Mouse (Mus musculus): ENCODE measurements at regions not wholly inside any gene's neighbourhood (a gene's known extent, or its start where the extent isn't known, plus 50 kb on each side); places are given as distances from the start of the nearest gene placed in this dataset.
A peak's percentile ranks its signal among the peaks of the same experiment; 100 is the strongest.

- no peaks in the 10 kb centered on the region; the same call in 1 of the 2 replicates for H3K4me1 ChIP-seq (ENCODE audit: control insufficient read depth, insufficient read depth, low read length)
- H3K9ac ChIP-seq (ENCODE audit: low read depth, low read length): no peak overlapping the region
- 72% methylated on average over 8 of the region's 8 CpGs for WGBS
- no peak for DNase-seq (ENCODE audit: low spot score)
- H3K27ac ChIP-seq (replicated peaks; ENCODE audit: low read depth, low read length): no peak overlapping the region
- ATAC-seq (ENCODE audit: low read depth): no peak
- H3K4me3 ChIP-seq (ENCODE audit: low read depth, low read length): no peak overlapping the region
- no peaks in the 10 kb centered on the region for H3K27me3 ChIP-seq (replicated peaks; ENCODE audit: control insufficient read depth, insufficient read depth, low read length)
- H3K9me3 ChIP-seq (ENCODE audit: control insufficient read depth, low read length): no peaks in the 10 kb centered on the region
- H3K4me2 ChIP-seq (ENCODE audit: low read depth, low read length): no peak overlapping the region
- no peaks in the 10 kb centered on the region for H3K36me3 ChIP-seq (ENCODE audit: control insufficient read depth, insufficient read depth, low read length)
Measured at GRCm38 (mm10) chr3:149436420-149436819, 446.1 kb upstream of the Adgrl2 start.

DNA sequence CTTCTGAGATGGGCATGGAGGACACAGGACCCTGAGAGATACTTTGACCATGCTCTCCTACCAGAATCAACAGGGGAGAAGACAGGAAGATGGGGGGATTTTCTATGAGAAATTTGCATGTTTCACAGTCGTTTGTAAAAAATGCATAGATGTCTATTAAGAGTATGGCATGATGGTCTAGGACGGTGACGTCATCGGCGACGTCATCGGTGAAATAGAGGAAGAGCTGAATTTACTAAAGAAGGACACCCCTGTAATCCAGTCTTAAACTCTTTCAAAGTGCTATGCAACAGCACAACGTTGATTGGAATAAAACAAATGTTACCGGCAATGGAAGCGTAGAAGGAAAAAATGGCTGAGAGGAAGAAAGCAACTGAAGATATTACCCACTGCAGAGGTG lies 441.4 kb upstream of the Adgrl2 start:
- H3K9ac ChIP-seq (ENCODE audit: low read depth, low read length): no peak overlapping the region

GRCm38 (mm10) chr3:149426023-149426759 lies 435.8 kb upstream of the Adgrl2 start:
- no peak overlapping the region for H3K4me3 ChIP-seq (ENCODE audit: low read depth, low read length)
- no peak for DNase-seq (ENCODE audit: low spot score)
- no peaks in the 10 kb centered on the region for H3K27me3 ChIP-seq (replicated peaks; ENCODE audit: control insufficient read depth, insufficient read depth, low read length)
- H3K9me3 ChIP-seq (ENCODE audit: control insufficient read depth, low read length): no peaks in the 10 kb centered on the region
- H3K9ac ChIP-seq (ENCODE audit: low read depth, low read length): no peak overlapping the region
- 0 out of 2 replicates have a peak overlapping the region, but pooled peaks have one; percentile 8 for H3K4me2 ChIP-seq (ENCODE audit: low read depth, low read length)
- H3K4me1 ChIP-seq (ENCODE audit: control insufficient read depth, insufficient read depth, low read length): no peaks in the 10 kb centered on the region
- ATAC-seq (ENCODE audit: low read depth): no peak
- no peak overlapping the region for H3K27ac ChIP-seq (replicated peaks; ENCODE audit: low read depth, low read length)
- H3K36me3 ChIP-seq (ENCODE audit: control insufficient read depth, insufficient read depth, low read length): no peaks in the 10 kb centered on the region
- 60% methylated on average over 18 of the region's 18 CpGs for WGBS

More for the DNA sequence above, 441.4 kb upstream of the Adgrl2 start:
- Histone ChIP-seq H3K4me1 (ENCODE audit: control insufficient read depth, insufficient read depth, low read length) (no peaks in the 10 kb centered on the region), H3K27me3 (replicated peaks; ENCODE audit: control insufficient read depth, insufficient read depth, low read length) (no peaks in the 10 kb centered on the region), H3K36me3 (ENCODE audit: control insufficient read depth, insufficient read depth, low read length) (no peaks in the 10 kb centered on the region), H3K9me3 (ENCODE audit: control insufficient read depth, low read length) (no peaks in the 10 kb centered on the region), H3K27ac (replicated peaks; ENCODE audit: low read depth, low read length) (no peak overlapping the region), H3K4me3 (ENCODE audit: low read depth, low read length) (no peak overlapping the region), H3K4me2 (ENCODE audit: low read depth, low read length) (no peak overlapping the region)
- DNase-seq (ENCODE audit: low spot score): no peak
- WGBS: 91% methylated on average over 10 of the region's 10 CpGs
- no peak for ATAC-seq (ENCODE audit: low read depth)

DNA sequence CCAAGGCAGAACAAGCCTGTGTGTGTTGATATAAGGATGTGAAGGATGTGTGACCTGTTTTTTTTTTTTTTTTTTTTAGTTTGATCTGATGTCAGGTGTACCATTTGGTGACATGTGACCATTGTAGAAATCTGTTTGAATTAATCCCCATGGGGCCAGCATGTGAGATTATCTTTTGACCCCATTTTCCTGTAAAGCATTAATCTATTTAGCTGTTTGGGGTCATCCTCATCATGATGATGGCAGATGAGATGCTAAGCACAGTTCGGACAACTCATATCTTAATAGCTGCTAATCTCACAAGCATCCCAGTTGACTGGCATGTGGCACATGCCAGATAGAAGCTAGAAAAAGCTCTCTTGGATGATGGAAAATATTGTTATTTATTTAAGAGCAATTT lies 434.0 kb upstream of the Adgrl2 start:
- no peaks in the 10 kb centered on the region for H3K9me3 ChIP-seq (ENCODE audit: control insufficient read depth, low read length)
- H3K4me1 ChIP-seq (ENCODE audit: control insufficient read depth, insufficient read depth, low read length): no peaks in the 10 kb centered on the region
- no peaks in the 10 kb centered on the region for H3K36me3 ChIP-seq (ENCODE audit: control insufficient read depth, insufficient read depth, low read length)
- no peak overlapping the region for H3K4me3 ChIP-seq (ENCODE audit: low read depth, low read length)
- H3K4me2 ChIP-seq (ENCODE audit: low read depth, low read length): no peak overlapping the region
- no peak overlapping the region for H3K27ac ChIP-seq (replicated peaks; ENCODE audit: low read depth, low read length)
- DNase-seq (ENCODE audit: low spot score) (no peak), ATAC-seq (ENCODE audit: low read depth) (no peak)
- 81% methylated on average over 1 of the region's 1 CpGs for WGBS
- H3K27me3 ChIP-seq (replicated peaks; ENCODE audit: control insufficient read depth, insufficient read depth, low read length): no peaks in the 10 kb centered on the region
- no peak overlapping the region for H3K9ac ChIP-seq (ENCODE audit: low read depth, low read length)

GRCm38 (mm10) chr3:149423491-149423890 lies 433.1 kb upstream of the Adgrl2 start:
- no peak overlapping the region for H3K4me3 ChIP-seq (ENCODE audit: low read depth, low read length)
- no peak overlapping the region for H3K27ac ChIP-seq (replicated peaks; ENCODE audit: low read depth, low read length)
- DNase-seq (ENCODE audit: low spot score): no peak
- no peaks in the 10 kb centered on the region for H3K9me3 ChIP-seq (ENCODE audit: control insufficient read depth, low read length)
- ATAC-seq (ENCODE audit: low read depth): no peak
- no peak overlapping the region for H3K9ac ChIP-seq (ENCODE audit: low read depth, low read length)
- no peaks in the 10 kb centered on the region for H3K4me1 ChIP-seq (ENCODE audit: control insufficient read depth, insufficient read depth, low read length)
- H3K36me3 ChIP-seq (ENCODE audit: control insufficient read depth, insufficient read depth, low read length): no peaks in the 10 kb centered on the region
- H3K4me2 ChIP-seq (ENCODE audit: low read depth, low read length): no peak overlapping the region
- no peaks in the 10 kb centered on the region for H3K27me3 ChIP-seq (replicated peaks; ENCODE audit: control insufficient read depth, insufficient read depth, low read length)
- 71% methylated on average over 9 of the region's 9 CpGs for WGBS

GRCm38 (mm10) chr3:149415081-149415480 lies 424.7 kb upstream of the Adgrl2 start:
- H3K9me3 ChIP-seq (ENCODE audit: control insufficient read depth, low read length): no peaks in the 10 kb centered on the region
- H3K4me2 ChIP-seq (ENCODE audit: low read depth, low read length): no peak overlapping the region
- no peak for ATAC-seq (ENCODE audit: low read depth)
- H3K9ac ChIP-seq (ENCODE audit: low read depth, low read length): no peak overlapping the region
- H3K4me1 ChIP-seq (ENCODE audit: control insufficient read depth, insufficient read depth, low read length): no peaks in the 10 kb centered on the region
- no peak for DNase-seq (ENCODE audit: low spot score)
- H3K27ac ChIP-seq (replicated peaks; ENCODE audit: low read depth, low read length): no peak overlapping the region
- no peak overlapping the region for H3K4me3 ChIP-seq (ENCODE audit: low read depth, low read length)
- no peaks in the 10 kb centered on the region for H3K36me3 ChIP-seq (ENCODE audit: control insufficient read depth, insufficient read depth, low read length)
- WGBS: 88% methylated on average over 4 of the region's 4 CpGs
- H3K27me3 ChIP-seq (replicated peaks; ENCODE audit: control insufficient read depth, insufficient read depth, low read length): no peaks in the 10 kb centered on the region

DNA sequence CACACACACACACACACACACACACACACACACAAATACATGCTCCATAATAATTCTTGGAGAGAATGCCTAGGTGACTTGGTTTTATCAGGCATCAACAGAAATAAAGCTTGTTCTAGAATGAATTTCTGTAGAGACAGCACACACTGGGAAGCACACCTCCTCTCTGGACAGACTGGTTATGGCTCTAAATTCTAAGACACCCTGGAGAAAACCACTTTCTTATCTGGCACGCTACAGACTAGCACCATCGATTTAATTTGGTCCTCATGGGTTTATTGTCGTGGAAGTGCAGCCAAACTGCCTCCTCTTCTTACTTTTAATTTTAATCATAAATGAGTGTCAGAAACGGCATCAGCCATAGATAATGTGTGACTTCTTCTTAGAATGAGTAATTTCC lies 422.8 kb upstream of the Adgrl2 start:
- Histone ChIP-seq H3K36me3 (ENCODE audit: control insufficient read depth, insufficient read depth, low read length) (no peaks in the 10 kb centered on the region), H3K4me2 (ENCODE audit: low read depth, low read length) (no peak overlapping the region), H3K27me3 (replicated peaks; ENCODE audit: control insufficient read depth, insufficient read depth, low read length) (no peaks in the 10 kb centered on the region), H3K9me3 (ENCODE audit: control insufficient read depth, low read length) (no peaks in the 10 kb centered on the region), H3K9ac (ENCODE audit: low read depth, low read length) (no peak overlapping the region), H3K4me1 (ENCODE audit: control insufficient read depth, insufficient read depth, low read length) (no peaks in the 10 kb centered on the region), H3K27ac (replicated peaks; ENCODE audit: low read depth, low read length) (no peak overlapping the region), H3K4me3 (ENCODE audit: low read depth, low read length) (no peak overlapping the region)
- DNase-seq (ENCODE audit: low spot score) (no peak), ATAC-seq (ENCODE audit: low read depth) (no peak)
- whole genome bisulfite sequencing: 78% methylated on average over 4 of the region's 4 CpGs

- ATAC-seq (ENCODE audit: low read depth) (no peak), DNase-seq (ENCODE audit: low spot score) (no peak)
- peaks cover 4% of the 10 kb centered on the region; the same call in 1 of the 2 replicates for H3K4me1 ChIP-seq (ENCODE audit: control insufficient read depth, insufficient read depth, low read length)
- H3K4me2 ChIP-seq (ENCODE audit: low read depth, low read length): no peak overlapping the region
- WGBS: 82% methylated on average over 2 of the region's 2 CpGs
- H3K9me3 ChIP-seq (ENCODE audit: control insufficient read depth, low read length): no peaks in the 10 kb centered on the region
- no peaks in the 10 kb centered on the region for H3K27me3 ChIP-seq (replicated peaks; ENCODE audit: control insufficient read depth, insufficient read depth, low read length)
- H3K27ac ChIP-seq (replicated peaks; ENCODE audit: low read depth, low read length): no peak overlapping the region
- no peak overlapping the region for H3K4me3 ChIP-seq (ENCODE audit: low read depth, low read length)
- no peak overlapping the region for H3K9ac ChIP-seq (ENCODE audit: low read depth, low read length)
- no peaks in the 10 kb centered on the region for H3K36me3 ChIP-seq (ENCODE audit: control insufficient read depth, insufficient read depth, low read length)
Measured at GRCm38 (mm10) chr3:149410518-149410917, 420.2 kb upstream of the Adgrl2 start.

- Histone ChIP-seq H3K9ac (ENCODE audit: low read depth, low read length) (no peak overlapping the region), H3K4me2 (ENCODE audit: low read depth, low read length) (no peak overlapping the region), H3K4me3 (ENCODE audit: low read depth, low read length) (no peak overlapping the region), H3K36me3 (ENCODE audit: control insufficient read depth, insufficient read depth, low read length) (no peaks in the 10 kb centered on the region), H3K27ac (replicated peaks; ENCODE audit: low read depth, low read length) (no peak overlapping the region), H3K9me3 (ENCODE audit: control insufficient read depth, low read length) (no peaks in the 10 kb centered on the region), H3K27me3 (replicated peaks; ENCODE audit: control insufficient read depth, insufficient read depth, low read length) (no peaks in the 10 kb centered on the region), H3K4me1 (ENCODE audit: control insufficient read depth, insufficient read depth, low read length) (peaks cover 4% of the 10 kb centered on the region; the same call in 1 of the 2 replicates)
- ATAC-seq (ENCODE audit: low read depth) (no peak), DNase-seq (ENCODE audit: low spot score) (no peak)
- WGBS: 91% methylated on average over 3 of the region's 3 CpGs
Measured at GRCm38 (mm10) chr3:149408858-149409257, 418.5 kb upstream of the Adgrl2 start.
